Mouse (Mus musculus): ENCODE data around the gene Retsat.

The Retsat gene

GRCm38 (mm10) chr6:72588307-72588706 is 10.0 kb upstream of the Retsat start:
- DNase-seq (ENCODE audit: low read depth, low spot score): no peak

- no peak for DNase-seq (ENCODE audit: low read depth, low spot score)
Measured at GRCm38 (mm10) chr6:72590111-72590510, 8.2 kb upstream of the Retsat start.

- no peak for DNase-seq (ENCODE audit: low read depth, low spot score)
Measured at GRCm38 (mm10) chr6:72593011-72593803, 5.1 kb upstream of the Retsat start.

GRCm38 (mm10) chr6:72593914-72594313 is 4.4 kb upstream of the Retsat start:
- no peak for DNase-seq (ENCODE audit: low read depth, low spot score)

- DNase-seq (ENCODE audit: low read depth, low spot score): no peak
Measured at GRCm38 (mm10) chr6:72597083-72597874, 996 bp upstream of the Retsat start.

GRCm38 (mm10) chr6:72598791-72599557 is 699 bp downstream of the Retsat start:
- no peak for DNase-seq (ENCODE audit: low read depth, low spot score)

GRCm38 (mm10) chr6:72600216-72600615 is 1.9 kb downstream of the Retsat start:
- no peak for DNase-seq (ENCODE audit: low read depth, low spot score)

GRCm38 (mm10) chr6:72600771-72601170 is 2.5 kb downstream of the Retsat start:
- no peak for DNase-seq (ENCODE audit: low read depth, low spot score)

GRCm38 (mm10) chr6:72601732-72602131 is 3.5 kb downstream of the Retsat start:
- peak; percentile 39 for DNase-seq (ENCODE audit: low read depth, low spot score)

- no peak for DNase-seq (ENCODE audit: low read depth, low spot score)
Measured at GRCm38 (mm10) chr6:72604066-72604465, 5.8 kb downstream of the Retsat start.

- DNase-seq (ENCODE audit: low read depth, low spot score): no peak
Measured at GRCm38 (mm10) chr6:72607060-72607459, 8.8 kb downstream of the Retsat start.

GRCm38 (mm10) chr6:72607676-72608075 is 9.4 kb downstream of the Retsat start:
- no peak for DNase-seq (ENCODE audit: low read depth, low spot score)

- no peak for DNase-seq (ENCODE audit: low read depth, low spot score)
Measured at GRCm38 (mm10) chr6:72608662-72609184, 10.4 kb downstream of the Retsat start.

GRCm38 (mm10) chr6:72610261-72610660 is 12.0 kb downstream of the Retsat start:
- no peak for DNase-seq (ENCODE audit: low read depth, low spot score)

GRCm38 (mm10) chr6:72615151-72615550 is 16.9 kb downstream of the Retsat start:
- DNase-seq (ENCODE audit: low read depth, low spot score): no peak

- DNase-seq (ENCODE audit: low read depth, low spot score): no peak
Measured at GRCm38 (mm10) chr6:72615561-72616375, 17.5 kb downstream of the Retsat start.

GRCm38 (mm10) chr6:72616643-72617288 is 18.5 kb downstream of the Retsat start, which contains the start of gene Tgoln1:
TSS of gene Tgoln1 (minus strand) at chr6:72617000.
- DNase-seq (ENCODE audit: low read depth, low spot score): peak; percentile 81

- DNase-seq (ENCODE audit: low read depth, low spot score): no peak
Measured at GRCm38 (mm10) chr6:72619734-72620532, 21.7 kb downstream of the Retsat start.

- no peak for DNase-seq (ENCODE audit: low read depth, low spot score)
Measured at GRCm38 (mm10) chr6:72620920-72621319, 22.6 kb downstream of the Retsat start.

All from WW6 (cell line).